Mouse (Mus musculus) left cerebral cortex, adult 11 months (tissue): ENCODE results near the gene Olfr525.

Experiments
- DNase-seq: peaks from one replicate; pipeline ENCODE4 v3.0.0; 2022; ENCODE audit warnings: low spot score

Olfr525 gene

GRCm38 (mm10) chr7:140320558-140320957, at the start of gene Olfr525:
Gene Olfr525, plus strand, starts transcription at chr7:140320858.
- DNase-seq, result no peak

GRCm38 (mm10) chr7:140295746-140296145, 24.9 kb upstream of the Olfr525 start:
- DNase-seq, result no peak

GRCm38 (mm10) chr7:140296876-140297275, 23.8 kb upstream of the Olfr525 start:
- no peak for DNase-seq

- DNase-seq, result no peak
Observed at GRCm38 (mm10) chr7:140299416-140299815, 21.2 kb upstream of the Olfr525 start.

GRCm38 (mm10) chr7:140319861-140320385, 735 bp upstream of the Olfr525 start:
- no peak for DNase-seq

GRCm38 (mm10) chr7:140321135-140321534, 477 bp downstream of the Olfr525 start:
- no peak for DNase-seq

GRCm38 (mm10) chr7:140329766-140330304, 9.2 kb downstream of the Olfr525 start:
- no peak for DNase-seq

GRCm38 (mm10) chr7:140333717-140334116, 13.1 kb downstream of the Olfr525 start, which contains the start of gene Olfr527:
Gene Olfr527, plus strand, starts transcription at chr7:140334017.
- no peak for DNase-seq

- DNase-seq, result no peak
Observed at GRCm38 (mm10) chr7:140361571-140361970, 40.9 kb downstream of the Olfr525 start, which contains the start of gene Olfr60. Gene Olfr60, minus strand, starts transcription at chr7:140361671.

GRCm38 (mm10) chr7:140374300-140374699, 53.6 kb downstream of the Olfr525 start:
- DNase-seq, result no peak

- DNase-seq, result no peak
Observed at GRCm38 (mm10) chr7:140376231-140376630, 55.6 kb downstream of the Olfr525 start, which contains the start of gene Olfr530. Gene Olfr530, minus strand, starts transcription at chr7:140376331.

- DNase-seq, result no peak
Observed at GRCm38 (mm10) chr7:140376911-140377310, 56.3 kb downstream of the Olfr525 start.
